Mouse (Mus musculus) left cerebral cortex, adult 6 months (tissue): ENCODE measurements around the gene C2cd3. TPM values are rescaled to one million over a fixed set of nuclear protein-coding genes. Genes with fewer than 3 reads are reported as not detected.

Experiments
- long read RNA-seq, 2 experiments: library from polyadenylated mRNA; unstranded; transcript quantifications; one replicate each; pipeline ENCODE4 v2.0.0; 2019 to 2020
- polyA plus RNA-seq: library from polyadenylated mRNA; unstranded; fragments of <200 nt; fragmentation: Nextera tagmentation; gene quantifications from 2 replicates; pipeline ENCODE4 v1.2.3, GENCODE M21; 2021

Gene C2cd3
- 5.7 and 6.4 TPM in 2 replicates for polyA plus RNA-seq
- long read RNA-seq, experiment 1, full-length matches to known transcripts = 1 of 18 reads
- long read RNA-seq, experiment 1, partial matches to known transcripts = 12 of 18 reads
- long read RNA-seq, experiment 1, other reads (novel, unspliced or antisense) = 5 of 18 reads
- long read RNA-seq, experiment 2, partial matches to known transcripts = 3 of 5 reads
- long read RNA-seq, experiment 2, other reads (novel, unspliced or antisense) = 2 of 5 reads

DNA sequence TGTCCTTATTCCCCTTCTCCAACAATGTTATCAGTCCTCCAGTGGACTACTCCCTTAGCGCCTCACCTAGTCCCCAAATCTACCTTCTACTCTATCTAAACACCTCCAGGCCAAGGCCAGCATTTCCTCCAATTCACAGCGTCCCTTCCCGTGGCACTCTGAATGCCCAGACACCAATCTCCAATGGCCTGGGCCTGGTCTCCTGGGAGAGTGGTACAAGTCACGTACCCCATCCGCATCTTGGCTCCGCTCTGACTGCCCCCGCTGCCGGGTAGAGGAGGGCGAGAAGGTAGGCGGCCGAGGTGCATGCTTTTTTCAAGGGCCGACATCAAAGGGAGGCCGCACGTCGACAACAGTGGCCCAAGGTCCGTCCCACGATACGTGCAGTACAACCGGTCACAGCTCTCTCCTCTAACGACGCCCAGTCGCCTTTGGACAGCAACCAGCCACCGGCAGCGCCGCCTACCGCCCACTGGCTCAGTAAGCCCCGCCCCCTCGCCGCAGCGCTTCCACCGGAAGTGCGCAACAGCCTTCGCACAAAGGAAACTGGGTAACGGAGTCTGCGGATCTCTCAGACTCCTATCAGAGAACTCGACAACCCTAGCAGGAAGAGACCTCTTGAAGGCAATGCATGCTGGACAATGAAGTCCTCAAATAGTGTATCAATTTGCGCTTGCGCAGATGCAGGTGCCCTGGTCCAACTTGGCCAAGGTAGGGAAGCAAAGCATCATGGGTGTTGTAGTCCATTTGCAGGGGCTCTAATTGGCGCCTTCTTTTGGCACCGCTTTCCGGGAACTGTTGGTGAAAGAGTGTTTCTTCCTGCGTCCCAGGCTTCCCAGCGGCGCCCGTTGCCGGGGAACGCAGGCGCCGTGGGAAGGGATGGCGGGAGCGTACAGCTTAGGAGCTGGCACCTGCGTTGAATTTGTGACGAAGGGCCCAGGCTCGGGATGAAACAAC is at the start of gene C2cd3, which contains the start of gene Ppme1:
TSS of gene C2cd3 (plus strand) at position 739 of the 957 bp plus-strand sequence.
TSS of gene Ppme1 (minus strand) at position 813 of the 957 bp plus-strand sequence.

DNA sequence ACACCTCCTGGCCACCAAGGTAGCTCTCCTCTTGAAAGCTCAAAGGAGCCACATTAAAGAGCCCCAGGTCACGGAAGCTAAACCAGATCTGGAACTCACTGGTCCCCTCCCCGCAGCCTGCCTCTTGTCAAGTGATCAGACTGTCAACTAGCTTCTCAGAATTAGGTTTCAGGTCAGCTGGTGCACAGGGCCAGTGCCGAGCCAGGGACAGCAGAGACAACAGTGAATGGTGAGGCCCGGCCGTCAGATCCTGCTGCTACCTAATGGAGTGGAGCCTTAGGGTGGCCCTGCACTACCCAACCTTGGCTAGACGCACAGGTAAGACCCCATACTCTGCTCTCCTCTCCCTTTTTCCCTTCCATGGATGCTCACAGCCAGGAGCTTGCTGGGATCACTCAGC is 100.7 kb downstream of the C2cd3 start, which contains the start of gene Ucp3:
TSS of gene Ucp3 (plus strand) at position 214 of the 400 bp plus-strand sequence.

DNA sequence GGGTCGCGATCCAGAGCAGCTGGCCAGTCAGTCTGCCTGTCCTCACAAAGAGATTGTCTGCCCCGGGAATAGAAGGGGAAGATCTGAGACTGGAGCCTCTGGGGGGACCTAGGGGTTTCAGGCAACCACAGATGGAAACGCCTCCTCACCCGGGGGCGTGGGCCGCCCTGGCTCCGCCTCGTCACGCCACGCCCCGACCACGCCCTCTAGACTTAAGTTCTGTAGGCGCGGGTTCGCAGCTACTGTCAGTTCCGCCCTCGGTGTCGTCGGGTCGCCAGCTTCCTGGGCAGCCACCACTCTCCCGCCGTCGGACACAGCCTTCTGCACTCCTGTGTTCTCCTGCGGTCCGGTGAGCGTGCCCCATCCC is 121.1 kb downstream of the C2cd3 start, which contains the start of gene Ucp2:
TSS of gene Ucp2 (plus strand) at position 221 of the 367 bp plus-strand sequence.

DNA sequence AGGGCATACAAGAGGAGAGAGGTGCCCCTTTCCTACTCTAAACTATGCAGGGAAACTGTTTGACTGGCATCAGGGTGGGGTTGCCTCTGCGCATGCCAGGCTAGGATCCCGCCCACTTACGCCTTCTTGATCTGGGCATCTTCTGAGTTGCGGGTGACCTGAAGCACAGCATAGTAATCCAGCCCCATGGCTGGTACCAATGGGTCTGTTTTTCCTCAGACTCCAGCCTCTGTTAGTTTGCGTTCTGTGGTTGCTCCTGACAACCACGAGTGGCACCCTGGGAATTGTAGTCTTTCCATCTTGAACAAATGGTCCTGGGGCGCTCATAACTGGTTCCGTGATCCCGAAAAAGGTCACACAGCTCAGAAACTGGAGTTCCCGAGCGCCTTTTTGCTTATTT is 142.5 kb downstream of the C2cd3 start, which contains the start of gene Dnajb13:
TSS of gene Dnajb13 (minus strand) at position 388 of the 400 bp plus-strand sequence.

Other genes starting within 250 kb of the C2cd3 start
- 12.5 and 14.5 TPM in 2 replicates for gene Lipt2, start 213.0 kb upstream of the C2cd3 start, polyA plus RNA-seq
- 0.34 and 0.53 TPM in 2 replicates for gene Kcne3, start 195.7 kb upstream of the C2cd3 start, polyA plus RNA-seq
- 31.4 and 44.0 TPM in 2 replicates for gene Pgm2l1, start 144.8 kb upstream of the C2cd3 start, polyA plus RNA-seq
- 1.7 and 3.8 TPM in 2 replicates for gene P4ha3, start 86.7 kb upstream of the C2cd3 start, polyA plus RNA-seq
- 224 and 243 TPM in 2 replicates for gene Ppme1, start 74 bp downstream of the C2cd3 start, polyA plus RNA-seq
- gene Ucp3, start 100.8 kb downstream of the C2cd3 start, polyA plus RNA-seq = 0.59 and 1.4 TPM in 2 replicates
- gene Ucp2, start 121.1 kb downstream of the C2cd3 start, polyA plus RNA-seq = 15.7 and 20.0 TPM in 2 replicates
- 0.99 and 1.2 TPM in 2 replicates for gene Dnajb13, start 142.7 kb downstream of the C2cd3 start, polyA plus RNA-seq
- 16.8 and 22.9 TPM in 2 replicates for gene Coa4, start 164.8 kb downstream of the C2cd3 start, polyA plus RNA-seq
- 317 and 365 TPM in 2 replicates for gene Rab6a, start 235.2 kb downstream of the C2cd3 start, polyA plus RNA-seq
- gene Mrpl48, start 236.1 kb downstream of the C2cd3 start, polyA plus RNA-seq = 126 and 135 TPM in 2 replicates